Mouse (Mus musculus): ENCODE data around the gene Gk.

GRCm38 (mm10) chrX:85731133-85731938, 45.3 kb downstream of the Gk start:
- TF ChIP-seq CTCF (IDR thresholded peaks at IDR 0.05; ENCODE audit: low read depth) (no peak), EP300 (IDR thresholded peaks at IDR 0.05; ENCODE audit: low read depth) (no peak)
